Mouse (Mus musculus) kidney, postnatal 4 days (tissue): ENCODE measurements around the gene Ell.

Experiments
- DNase-seq, 2 experiments: peaks; one replicate each; pipeline ENCODE4 v3.0.0; 2021; ENCODE audit warnings: mixed read lengths in 2 of 2

The Ell gene

DNA sequence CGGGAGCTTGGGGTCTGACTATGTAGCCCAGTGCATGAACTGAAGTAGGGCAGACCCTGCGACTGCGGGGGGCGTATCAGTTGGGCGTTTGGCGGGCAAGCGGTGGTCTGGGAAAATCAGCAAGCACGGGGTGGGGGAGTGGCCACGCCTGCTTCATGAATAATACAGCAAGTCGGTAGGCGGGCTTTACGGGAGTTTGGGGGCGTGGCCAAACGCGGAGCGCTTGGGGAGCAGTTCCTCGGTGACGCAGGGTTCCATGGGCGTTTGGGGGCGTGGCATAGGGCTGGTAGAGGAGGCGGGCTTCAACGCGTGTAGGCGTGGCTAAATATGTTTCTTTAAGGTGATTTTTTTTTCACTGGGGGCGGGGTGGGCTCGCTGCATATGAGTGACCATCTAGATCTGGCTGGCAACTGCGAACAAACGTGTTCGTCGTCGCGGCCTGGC lies 602 bp upstream of the Ell start:
- DNase-seq: peak; percentile 100

DNA sequence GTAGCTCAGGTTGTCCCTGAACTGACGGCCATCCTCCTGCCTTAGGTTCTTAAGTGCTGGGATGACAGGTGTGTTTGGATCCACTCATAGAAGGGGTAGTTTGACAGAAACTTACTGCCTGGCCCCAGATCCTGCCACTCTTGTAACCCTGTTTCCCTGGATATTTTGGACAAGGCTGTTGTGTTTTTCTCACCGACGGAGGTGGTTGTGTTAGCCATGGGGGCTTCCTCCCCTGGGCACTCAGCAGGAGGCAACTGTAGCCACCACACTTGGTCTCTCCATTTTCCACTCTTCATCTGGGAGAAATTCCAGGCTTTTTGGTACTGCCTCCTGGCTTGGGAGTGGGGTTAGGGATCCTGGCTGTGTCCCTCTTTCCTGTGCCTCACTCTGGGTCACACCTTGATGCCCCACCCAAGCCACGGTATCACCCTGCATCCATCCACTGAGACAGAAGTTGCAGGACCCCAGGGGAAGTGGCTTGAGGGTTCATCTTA lies 803 bp downstream of the Ell start:
- no peak for DNase-seq

DNA sequence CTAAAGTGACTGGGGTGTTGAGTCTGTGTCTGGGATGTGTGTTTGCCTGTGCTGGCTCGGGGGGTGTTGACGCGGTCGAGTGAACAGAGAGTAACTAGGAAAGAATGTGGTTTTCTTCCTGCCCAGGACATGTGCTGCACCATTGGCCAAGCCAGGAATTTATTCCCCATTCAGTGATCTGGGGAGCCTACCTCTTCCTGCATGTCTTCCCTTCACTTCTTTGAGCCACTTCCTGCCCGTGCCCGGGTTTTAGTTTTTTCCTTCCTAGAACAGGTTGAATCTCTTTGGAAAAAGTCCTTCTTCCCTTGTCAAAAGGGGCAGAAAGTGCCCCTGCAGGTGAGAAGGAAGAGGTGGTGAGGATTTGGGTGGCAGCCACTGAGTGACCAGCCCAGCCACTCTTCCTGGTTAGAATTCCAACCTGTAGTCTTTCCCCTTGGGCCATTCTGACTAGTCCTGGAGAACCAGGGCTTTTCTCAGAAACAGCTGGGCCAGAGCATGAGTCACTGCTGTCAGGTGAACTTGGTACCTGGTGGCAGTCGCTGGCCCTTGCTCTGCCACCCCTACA lies 1.3 kb downstream of the Ell start:
- peak; percentile 40 to 64 for DNase-seq

DNA sequence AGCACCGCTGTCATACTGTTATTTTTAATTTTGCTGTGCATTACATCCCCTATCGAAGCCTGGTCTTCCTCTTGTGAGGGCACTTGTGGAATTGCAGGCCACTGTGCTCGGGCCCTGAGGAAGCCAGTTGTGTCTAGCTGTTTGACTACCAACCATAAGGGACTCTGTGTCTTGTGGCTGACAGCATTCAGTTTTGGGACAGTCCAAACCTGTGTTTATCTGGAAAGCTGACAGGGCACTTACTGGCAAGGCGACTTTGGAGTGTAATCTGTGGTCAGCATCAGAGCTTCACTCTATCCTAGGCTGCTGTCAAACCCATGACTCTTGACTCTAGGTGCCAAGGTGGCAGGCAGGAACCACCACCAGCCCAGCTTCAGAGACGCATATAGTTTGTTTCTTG lies 1.8 kb downstream of the Ell start:
- DNase-seq: no peak

DNA sequence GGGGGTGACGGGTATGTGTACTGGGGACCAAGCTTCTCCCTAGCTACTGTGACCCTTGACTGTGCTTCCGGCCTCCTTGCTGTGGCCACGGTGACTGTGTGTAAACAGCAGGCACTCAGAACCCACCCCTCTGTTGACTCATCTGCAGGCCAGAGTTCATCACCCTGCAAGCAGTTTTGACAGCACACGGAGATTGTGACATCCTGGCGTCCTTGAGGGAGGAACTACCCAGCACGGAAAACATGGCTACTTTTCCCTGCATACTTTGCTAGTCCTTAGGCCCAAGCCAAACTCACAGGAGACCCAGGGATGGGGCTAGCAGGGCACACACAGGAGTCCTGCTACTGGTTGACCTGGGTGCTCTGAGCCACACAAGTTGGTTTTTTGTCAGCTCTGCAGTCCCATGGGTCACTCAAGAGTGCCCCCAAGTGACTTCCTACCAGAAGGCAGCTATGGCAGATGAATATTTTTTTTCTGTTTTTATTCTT lies 5.0 kb downstream of the Ell start:
- peak; percentile 35 to 49 for DNase-seq

DNA sequence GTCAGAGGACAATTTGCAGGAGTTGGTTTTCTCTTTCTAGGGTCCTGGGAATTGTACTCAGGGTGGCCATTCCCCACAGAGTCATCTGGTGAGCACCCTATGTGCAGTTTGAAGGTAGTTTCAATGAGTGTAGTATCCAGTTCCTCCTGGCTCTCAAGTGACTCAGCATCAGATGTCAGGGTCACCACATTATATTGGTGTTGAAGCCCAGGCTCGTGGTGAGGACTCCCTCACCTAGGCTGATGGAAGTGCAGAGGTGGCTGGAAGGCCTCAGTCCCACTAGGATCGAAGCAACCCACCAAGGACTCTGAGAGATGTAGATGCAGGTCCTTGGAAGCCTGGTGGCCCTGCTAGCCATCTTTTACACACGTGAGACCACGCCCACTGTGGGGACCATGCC lies 7.2 kb downstream of the Ell start:
- DNase-seq: no peak

DNA sequence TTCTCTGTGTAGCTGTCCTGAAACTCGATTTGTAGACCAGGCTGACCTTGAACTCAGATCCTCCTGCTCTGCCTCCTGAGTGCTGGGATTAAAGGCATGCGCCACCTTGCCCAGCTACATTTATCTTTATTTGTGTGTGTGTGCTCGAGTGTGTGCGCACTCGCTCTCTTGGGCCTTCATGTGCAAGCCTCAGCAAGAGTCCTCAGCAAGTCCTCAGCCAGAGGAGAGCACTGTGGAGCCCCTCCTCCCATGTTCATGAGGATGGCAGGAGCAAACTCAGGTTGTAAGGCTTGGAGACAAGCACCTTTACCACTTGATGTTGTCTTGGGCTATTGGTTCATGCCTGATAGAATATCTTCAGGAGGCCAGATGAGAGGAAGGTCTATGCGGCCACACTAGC lies 8.5 kb downstream of the Ell start:
- no peak for DNase-seq

DNA sequence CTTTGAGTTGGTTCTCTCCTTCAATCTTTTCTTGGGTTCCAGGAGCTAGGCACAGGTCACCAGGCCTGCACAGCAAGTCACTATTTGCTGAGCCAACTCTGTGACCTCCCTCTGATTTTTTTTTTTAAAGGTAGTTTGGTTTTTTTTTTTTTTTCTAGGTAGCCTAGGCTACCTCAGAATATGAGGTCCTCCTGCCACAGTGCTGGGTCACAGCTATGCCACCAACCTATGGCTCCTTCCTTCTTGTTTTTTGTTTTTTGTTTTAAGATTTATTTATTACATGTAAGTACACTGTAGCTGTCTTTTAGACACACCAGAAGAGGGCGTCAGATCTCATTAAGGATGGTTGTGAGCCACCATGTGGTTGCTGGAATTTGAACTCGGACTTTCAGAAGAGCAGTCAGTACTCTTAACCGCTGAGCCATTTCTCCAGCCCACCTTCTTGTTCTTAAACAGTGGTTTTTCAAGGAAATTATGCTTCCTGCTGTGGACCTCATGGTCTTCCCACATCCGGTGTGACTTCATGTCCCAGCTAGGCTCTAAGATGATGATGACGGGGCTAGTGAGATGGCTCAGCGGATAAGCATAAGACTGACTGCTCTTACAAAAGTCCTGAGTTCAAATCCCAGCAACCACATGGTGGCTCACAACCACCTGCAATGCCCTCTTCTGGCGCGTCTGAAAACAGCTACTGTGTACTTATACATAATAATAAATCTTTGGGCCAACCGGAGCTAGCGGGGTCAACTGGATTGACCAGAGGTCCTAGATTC lies 10.3 kb downstream of the Ell start:
- DNase-seq: no peak

DNA sequence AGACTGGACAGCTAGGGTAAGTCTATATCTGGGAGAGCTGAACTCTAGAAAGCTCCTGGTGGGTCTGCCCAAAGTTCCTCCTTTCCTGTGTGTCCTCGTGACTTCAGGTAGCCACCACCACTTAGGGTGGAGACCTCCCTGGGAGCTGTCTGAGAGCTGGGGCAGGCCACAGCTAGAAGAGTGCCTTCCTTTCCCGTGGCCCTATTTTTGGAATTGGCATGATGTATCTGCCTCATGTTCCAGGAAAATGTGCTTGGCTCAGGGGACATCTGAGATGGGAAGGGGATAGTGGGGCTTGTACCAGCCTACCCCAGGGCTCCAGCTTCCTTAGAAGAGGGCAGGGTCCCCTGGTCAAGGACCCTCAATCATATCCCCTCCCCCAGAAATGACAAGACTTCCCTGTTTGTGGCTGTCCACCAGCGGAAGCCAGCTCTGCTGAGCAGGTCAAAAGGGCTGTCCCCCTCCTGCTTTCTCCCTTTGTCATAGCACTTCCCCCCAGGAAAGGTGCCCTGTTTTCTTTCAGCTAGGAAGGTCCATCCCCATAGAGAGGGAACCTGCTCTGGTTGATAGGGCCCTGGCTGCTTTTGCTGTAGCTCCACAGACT lies 12.4 kb downstream of the Ell start:
- no peak for DNase-seq

DNA sequence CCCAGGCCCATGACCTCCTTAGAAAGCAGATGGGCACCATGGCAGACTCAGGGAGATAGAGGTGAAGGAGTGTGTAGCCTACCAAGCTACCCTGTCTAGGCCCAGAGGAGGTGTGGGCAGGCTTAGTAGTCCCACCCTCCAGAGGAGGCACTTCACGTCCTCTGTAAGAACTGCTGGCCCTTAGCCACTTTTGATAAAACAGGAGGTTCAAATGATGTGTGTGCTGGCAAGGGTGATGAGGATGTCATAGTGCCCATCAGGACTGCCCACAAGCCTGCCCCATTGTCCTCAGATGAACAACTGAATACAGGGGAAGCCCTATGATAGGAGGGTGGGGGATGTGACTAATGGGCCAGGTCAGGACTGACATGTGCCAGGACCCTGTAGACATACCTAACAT lies 13.6 kb downstream of the Ell start:
- no peak for DNase-seq

DNA sequence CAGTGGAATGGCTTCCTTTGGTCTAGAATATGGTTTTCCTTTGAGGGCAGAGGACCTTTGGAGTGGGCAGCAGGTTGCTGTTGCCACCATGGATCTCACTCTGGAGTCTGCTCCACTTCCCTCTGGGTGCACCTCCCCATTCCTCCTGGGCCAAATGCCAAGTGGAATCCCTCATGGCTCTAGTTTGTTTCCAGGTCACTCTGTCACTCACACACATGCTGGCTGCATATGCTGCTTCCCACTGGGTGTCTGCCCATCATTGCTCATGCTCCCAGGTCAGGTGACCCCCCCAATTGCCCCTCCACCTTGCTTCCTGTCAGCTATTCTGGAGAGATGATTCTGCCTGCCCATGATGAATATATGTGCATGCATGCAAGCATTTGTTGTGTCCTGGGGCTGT lies 14.5 kb downstream of the Ell start:
- peak; percentile 62 to 72 for DNase-seq

DNA sequence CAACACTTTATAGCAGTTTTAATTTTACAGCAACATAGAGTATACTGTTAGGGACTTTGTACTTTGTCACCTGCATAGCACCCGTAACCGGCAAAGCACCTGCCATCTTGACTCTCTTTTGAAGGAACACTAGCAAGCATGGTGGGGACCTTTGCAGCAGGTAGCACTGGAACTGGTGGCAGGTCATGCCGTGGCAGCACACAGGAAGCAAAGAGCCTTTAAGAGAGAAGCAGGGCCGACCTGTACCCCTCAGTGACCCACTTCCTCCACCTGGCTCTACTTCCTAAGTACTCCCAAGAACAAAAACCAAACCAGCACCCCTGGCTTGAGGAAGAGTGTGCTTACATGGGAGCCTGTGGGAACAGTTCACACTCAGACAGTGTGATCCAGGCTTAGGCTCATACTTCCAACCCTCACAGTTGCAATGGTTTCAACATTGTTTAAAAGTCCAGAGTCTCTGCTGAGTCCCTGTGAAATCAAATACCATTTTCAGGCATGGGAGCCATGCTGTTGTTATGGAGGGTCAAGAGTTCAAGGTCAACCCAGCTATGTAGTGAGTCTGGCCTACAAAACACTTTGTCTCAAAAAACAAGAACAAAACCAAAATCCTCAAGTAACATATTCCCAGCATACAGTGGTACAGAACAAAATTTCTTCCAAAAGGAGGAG lies 16.0 kb downstream of the Ell start:
- DNase-seq: no peak

DNA sequence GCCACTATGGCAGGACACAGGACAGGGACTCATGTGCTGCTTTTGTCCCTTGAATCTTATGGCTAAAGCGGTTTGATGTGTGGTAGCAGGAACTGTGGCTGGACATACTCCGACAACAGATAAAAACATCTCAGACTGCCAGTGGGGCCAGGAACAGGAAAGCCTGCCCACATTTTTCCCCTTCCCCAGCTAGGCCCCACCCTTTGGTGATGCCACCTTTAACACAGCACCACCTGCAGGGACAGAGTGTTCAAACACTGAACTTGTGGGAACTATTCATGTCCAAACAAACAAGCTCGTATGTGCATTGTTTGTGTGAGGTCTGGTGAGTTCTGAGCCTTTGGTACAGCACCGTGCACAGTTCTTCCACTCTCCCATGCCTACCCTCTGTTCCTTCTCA lies 19.1 kb downstream of the Ell start:
- DNase-seq: peak in 1 of 2 experiments; percentile 45

DNA sequence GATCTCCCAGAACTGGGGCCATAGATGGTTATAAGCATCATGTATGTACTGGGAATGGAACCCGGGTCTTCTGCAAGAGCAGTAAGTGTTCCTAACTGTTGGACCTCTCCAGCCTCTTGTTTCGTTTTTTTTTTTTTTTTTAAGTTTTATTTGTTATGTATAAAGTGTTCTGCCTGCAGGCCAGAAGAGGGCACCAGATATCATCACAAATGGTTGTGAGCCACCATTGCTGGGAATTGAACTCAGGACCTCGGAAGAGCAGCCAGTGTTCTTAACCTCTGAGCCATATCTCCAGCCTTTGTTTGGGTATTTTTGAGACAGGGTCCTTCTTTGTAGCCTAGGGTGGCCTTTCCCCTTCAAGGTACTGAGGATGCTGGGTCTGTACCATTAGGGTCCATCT lies 19.7 kb downstream of the Ell start:
- DNase-seq: no peak

DNA sequence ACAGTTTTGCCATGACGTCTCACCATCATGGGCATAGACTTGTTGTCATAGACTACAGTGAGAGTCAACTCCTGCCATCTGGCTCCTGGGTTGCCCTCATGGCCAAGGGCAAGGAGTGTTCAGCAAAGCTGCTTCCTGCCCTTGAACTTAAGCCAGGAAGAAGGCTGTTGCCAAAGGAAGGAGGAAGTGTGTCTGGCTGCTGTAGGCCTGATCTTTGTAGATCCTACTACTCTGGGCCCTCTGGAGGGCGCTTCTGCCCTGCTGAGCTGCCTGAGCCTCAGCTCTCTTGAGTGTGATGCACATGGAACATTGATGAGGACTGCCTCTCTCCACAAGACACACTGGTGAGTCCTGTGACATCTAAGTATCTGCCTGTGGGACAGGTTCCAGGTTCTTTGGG lies 20.8 kb downstream of the Ell start:
- DNase-seq: peak; percentile 68 to 79

DNA sequence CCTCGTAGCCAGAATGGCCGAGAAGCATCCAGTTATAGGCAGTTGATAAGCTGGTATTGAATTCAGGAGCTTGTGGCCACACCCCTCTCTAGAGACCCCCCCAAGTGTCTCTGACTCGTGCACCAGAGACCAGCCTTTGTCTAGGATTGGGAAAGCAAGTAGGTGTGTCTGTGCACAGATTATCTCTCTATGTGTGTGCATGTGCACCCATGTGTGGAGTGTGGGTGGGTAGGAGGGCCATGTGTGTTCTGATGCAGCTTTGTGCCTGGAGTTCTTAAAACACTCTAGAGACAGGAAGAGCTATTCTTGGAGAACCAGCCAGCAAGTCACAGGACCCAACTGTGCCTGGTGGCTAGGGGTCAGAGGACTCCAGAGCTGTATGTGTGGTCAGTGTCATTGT lies 21.3 kb downstream of the Ell start:
- no peak for DNase-seq

DNA sequence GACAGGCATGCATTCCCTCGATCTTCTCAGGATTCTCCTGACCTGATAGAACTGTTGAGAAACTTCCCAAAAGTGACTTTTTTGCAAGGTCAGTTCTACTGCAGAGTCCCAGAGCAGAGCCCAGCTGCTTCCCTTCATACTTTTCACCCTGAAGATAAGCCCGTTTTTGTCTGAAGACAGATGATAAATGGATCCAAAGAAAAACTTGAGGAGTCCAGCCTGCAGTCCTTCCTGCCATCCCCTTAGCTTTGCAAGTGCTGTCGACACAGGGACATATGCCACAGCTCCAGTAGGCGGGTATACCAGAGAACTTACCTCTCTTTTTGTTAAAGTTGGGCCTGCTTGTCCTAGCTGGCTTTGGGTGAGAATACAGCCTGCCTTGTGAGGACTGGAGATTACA lies 22.1 kb downstream of the Ell start:
- peak; percentile 28 to 44 for DNase-seq

DNA sequence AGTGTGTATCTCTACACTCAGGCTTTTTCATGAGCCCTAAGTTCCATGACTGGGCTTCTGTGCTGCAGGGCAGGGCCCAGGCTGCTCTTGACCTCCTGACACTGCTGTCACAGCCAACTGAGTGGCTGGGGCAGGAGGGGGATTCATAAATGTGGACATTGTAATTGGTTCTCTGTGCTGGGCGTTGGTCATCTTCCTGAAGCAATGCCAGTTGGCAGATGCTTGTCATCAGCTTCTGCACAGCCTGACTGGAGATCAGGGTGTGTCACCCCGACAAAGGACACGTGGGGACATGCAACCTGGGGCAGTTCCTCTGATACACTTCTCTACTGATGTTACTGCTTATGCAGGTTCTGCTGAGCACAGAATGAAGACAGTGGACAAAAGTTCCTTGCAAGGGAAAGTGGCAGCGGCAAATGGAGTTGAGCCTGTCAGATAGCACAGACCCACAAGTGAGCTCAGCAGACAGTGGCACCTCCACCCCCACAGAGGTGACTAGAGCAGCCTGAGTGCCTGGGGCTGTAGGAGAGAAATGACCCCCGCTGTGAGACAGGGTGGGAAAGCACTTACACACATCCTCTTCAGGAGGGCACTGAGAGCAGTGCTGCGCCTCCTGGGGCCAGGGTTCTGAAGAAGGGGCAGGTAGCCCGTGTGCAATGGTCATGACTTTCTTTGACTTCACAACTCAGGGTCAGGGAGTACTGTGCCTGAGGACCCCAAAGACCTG lies 22.7 kb downstream of the Ell start:
- DNase-seq: peak; percentile 49 to 60

DNA sequence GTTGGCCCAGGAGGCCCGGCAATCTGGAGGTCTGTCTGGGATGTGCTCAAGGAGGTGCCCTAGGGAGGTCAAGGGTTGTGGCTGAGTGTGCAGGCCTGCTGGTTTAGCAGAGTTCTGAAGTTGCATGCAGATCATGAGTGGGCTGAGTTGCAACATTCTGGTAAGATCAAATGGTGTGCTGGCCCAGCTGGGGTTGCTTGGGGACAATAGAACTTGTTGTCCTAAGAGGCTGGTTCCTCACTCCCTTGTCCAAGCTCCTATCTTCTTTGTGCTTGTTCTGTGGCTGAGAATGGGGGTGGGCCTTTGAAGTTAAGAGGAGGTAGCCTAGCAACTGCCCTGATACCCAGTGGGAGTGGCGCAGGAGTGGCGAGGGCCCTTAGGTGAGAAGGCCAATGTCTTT lies 23.5 kb downstream of the Ell start:
- no peak for DNase-seq

DNA sequence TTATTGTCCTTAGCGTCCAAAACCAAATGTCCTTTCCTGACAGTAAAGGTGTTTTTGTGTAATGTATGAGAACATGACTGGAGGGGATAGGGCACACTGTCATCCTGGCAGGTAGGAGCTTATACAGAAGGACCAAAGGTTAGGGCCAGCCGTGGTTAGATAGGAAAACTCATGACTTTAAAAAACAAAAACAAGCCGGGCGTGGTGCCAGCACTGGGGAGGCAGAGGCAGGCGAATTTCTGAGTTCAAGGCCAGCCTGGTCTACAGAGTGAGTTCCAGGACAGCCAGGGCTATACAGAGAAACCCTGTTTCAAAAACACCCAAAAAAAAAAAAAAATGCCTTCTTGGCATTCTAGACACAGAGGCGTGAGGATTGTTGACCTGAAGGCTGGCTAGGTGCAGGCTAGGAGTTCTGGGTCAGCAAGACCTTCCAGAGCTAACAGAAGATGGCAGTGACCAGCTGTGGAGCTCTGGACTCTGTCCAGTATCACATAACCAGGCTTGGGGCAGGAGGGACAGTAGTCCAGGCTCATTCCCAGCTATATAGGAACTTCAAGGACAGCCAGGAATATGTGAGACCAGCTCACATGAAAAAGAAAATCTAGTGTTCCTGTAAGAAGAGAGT lies 24.6 kb downstream of the Ell start:
- DNase-seq: no peak

DNA sequence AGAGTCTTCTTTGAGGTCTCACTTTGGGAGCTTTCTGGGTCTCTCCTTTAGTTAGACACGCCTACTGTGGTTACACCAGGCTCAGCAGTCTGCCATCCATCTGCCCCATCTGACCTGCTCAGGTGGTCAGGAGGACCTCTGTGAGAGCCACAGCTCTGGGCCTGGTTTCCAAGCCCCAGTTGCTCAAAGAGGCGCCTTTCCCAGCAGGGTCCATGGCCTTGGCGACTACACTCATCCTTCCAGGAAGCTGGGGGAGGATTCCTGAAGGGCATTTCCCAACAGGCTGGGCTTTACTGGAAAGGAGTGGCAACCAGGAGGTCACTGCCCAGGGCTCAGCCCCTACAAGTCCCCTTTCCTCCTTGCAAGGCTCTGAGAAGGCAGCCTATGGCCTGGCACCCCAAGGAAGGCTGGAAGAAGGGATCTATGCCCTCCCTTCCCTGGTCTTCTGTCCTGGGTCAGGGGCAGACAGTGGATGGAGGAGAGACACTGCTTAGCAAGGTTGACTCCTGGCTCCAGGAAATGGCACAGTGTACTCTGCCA lies 25.5 kb downstream of the Ell start:
- DNase-seq: peak in 1 of 2 experiments; percentile 22

DNA sequence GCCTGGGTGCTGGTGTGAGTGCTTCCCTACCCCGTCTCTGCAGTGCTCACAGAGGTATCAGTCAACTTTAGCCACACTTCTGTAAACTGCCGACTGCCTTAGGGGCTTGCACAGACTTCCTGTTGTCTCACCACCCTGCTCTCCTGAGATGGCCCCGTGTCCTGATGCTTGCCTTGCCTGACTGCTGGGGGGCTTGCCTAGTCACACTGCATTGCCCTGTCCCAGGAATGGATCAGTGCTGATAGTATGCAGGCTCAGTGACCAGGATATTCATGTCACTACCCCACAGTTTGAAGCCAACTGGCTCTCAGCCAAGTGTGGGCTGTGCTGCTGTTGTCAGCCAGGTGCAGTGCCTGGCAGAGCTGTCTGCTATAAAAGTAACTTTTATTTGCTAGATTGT lies 26.3 kb downstream of the Ell start:
- peak; percentile 52 to 69 for DNase-seq
